Mouse (Mus musculus) forebrain, embryonic 10.5 days (tissue): ENCODE data around the gene Ppib. TPM values are rescaled to one million over a fixed set of nuclear protein-coding genes. Genes with fewer than 3 reads are reported as not detected.

Source experiments
- DNase-seq: peaks from one replicate; pipeline ENCODE4 v3.0.0-alpha.2; 2017; ENCODE audit warnings: low spot score; ENCODE audit errors: extremely low spot score
- H3K27ac ChIP-seq: fragments of 300-500 bp; sonication (generic); 2 replicates; pipeline ENCODE4 v1.5.1; 2016; ENCODE audit warnings: mild to moderate bottlenecking
- H3K27me3 ChIP-seq: fragments of 300-500 bp; sonication (generic); 2 replicates; pipeline ENCODE4 v1.6.1; 2016; ENCODE audit warnings: mild to moderate bottlenecking; ENCODE audit not compliant: poor library complexity, severe bottlenecking
- H3K36me3 ChIP-seq: fragments of 300-500 bp; sonication (generic); replicated peaks from 2 replicates; pipeline ENCODE4 v1.6.1; 2016; ENCODE audit warnings: mild to moderate bottlenecking, moderate library complexity
- H3K4me1 ChIP-seq: fragments of 300-500 bp; sonication (generic); 2 replicates; pipeline ENCODE4 v1.6.1; 2016
- H3K4me3 ChIP-seq: fragments of 300-500 bp; sonication (generic); 2 replicates; pipeline ENCODE4 v1.5.1; 2016; ENCODE audit warnings: mild to moderate bottlenecking, moderate library complexity
- H3K9me3 ChIP-seq: fragments of 300-500 bp; sonication (generic); 2 replicates; pipeline ENCODE4 v1.6.1; 2016; ENCODE audit warnings: mild to moderate bottlenecking, moderate library complexity
- WGBS: fragments of 180-500 bp; shearing (Covaris S2); methylation state at CpG from one replicate; pipeline ENCODE4 v1.1.7; 2016; 5-methylcytosine and 5-hydroxymethylcytosine counted together
- polyA plus RNA-seq: library from polyadenylated mRNA; unstranded; fragments of >200 nt; fragmentation: Nextera tagmentation; extraction: Ambion mirVana; gene quantifications from 2 replicates; pipeline ENCODE4 v1.2.1, GENCODE M21; 2016

Gene Ppib
- polyA plus RNA-seq, result 445 and 454 TPM in 2 replicates

DNA sequence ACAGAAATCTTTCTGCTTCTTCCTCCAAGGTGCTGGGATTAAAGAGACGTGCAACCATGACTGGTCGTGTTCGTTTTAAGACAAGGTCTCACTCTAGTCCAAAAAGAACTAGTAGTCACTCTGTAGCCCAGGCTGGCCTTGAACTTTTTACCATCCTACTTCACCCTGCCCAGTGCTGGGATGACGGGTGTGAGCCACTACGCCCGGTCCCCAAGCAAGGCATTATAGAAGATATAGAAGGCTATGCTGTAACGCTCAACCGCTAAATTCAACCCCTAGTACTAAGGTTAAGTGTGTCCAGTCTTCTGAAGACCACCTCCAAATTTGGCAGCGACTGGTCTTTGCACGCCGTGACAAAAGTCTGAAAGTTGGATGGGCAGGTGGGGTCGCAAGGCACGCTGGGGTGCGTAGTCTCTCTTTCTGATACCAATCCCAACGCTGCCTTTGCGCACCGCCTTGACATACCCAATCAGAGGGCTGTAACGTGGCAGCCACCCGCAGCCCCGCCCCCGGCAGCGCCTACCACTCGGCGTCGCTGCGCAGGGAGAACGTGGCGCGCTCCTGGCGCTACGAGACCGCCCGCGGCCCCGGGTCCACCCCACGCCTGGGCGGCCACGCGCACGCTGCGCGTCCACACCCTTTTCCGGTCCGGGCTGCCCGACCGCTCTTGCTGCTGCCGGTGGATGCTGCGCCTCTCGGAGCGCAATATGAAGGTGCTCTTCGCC, at the start of gene Ppib:
Gene Ppib (plus strand): TSS at position 640 of the 725 bp plus-strand sequence.
- peak; percentile 95 for DNase-seq
- H3K27ac ChIP-seq, result peak within 1 kb of the TSS; percentile 93
- peak within 1 kb of the TSS; percentile 73 for H3K4me3 ChIP-seq
- peaks cover 31% of the 10 kb centered on the region for H3K36me3 ChIP-seq
- no peaks in the 10 kb centered on the region for H3K9me3 ChIP-seq
- H3K4me1 ChIP-seq, result peaks cover 22% of the 10 kb centered on the region
- 1% methylated on average over 51 of the region's 51 CpGs for WGBS
- no peaks in the 10 kb centered on the region for H3K27me3 ChIP-seq

- DNase-seq, result no peak
- Histone ChIP-seq H3K9me3 (no peaks in the 10 kb centered on the region), H3K27me3 (no peaks in the 10 kb centered on the region)
Observed at GRCm38 (mm10) chr9:66020601-66021000, 39.4 kb upstream of the Ppib start.

DNA sequence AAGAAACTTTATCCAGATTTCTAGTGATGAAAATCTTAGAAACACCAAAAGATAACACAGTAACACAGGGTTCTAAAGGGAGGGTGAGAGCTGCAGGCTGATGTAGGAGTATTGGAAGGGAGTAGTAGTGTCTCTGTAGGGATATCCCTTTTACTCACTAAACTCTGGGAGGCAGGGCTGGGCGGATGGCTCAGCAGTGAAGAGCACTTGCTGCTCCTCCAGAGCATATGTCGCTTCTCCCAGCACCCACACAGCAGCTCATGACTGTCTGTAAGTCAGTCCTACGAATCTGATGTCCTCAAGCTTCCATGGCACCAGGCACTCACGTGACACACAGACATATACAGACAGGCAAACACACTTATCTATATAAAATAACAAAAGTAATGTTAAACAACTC, 21.9 kb upstream of the Ppib start:
- H3K36me3 ChIP-seq, result peaks cover 56% of the 10 kb centered on the region
- no peaks in the 10 kb centered on the region for H3K4me1 ChIP-seq
- H3K27ac ChIP-seq, result no peak overlapping the region
- no peaks in the 10 kb centered on the region for H3K27me3 ChIP-seq
- H3K4me3 ChIP-seq, result no peak overlapping the region
- no peaks in the 10 kb centered on the region for H3K9me3 ChIP-seq
- WGBS, result 91% methylated on average over 4 of the region's 4 CpGs
- no peak for DNase-seq

More at GRCm38 (mm10) chr9:66020601-66021000, 39.4 kb upstream of the Ppib start:
- Histone ChIP-seq H3K4me1 (no peaks in the 10 kb centered on the region), H3K36me3 (peaks cover 33% of the 10 kb centered on the region), H3K4me3 (no peak overlapping the region), H3K27ac (no peak overlapping the region)

- Histone ChIP-seq H3K27ac (no peak overlapping the region), H3K4me3 (no peak overlapping the region), H3K36me3 (peaks cover 54% of the 10 kb centered on the region), H3K4me1 (no peaks in the 10 kb centered on the region), H3K9me3 (no peaks in the 10 kb centered on the region), H3K27me3 (no peaks in the 10 kb centered on the region)
- WGBS, result 95% methylated on average over 4 of the region's 4 CpGs
- DNase-seq, result no peak
Observed at GRCm38 (mm10) chr9:66038581-66038980, 21.4 kb upstream of the Ppib start.

DNA sequence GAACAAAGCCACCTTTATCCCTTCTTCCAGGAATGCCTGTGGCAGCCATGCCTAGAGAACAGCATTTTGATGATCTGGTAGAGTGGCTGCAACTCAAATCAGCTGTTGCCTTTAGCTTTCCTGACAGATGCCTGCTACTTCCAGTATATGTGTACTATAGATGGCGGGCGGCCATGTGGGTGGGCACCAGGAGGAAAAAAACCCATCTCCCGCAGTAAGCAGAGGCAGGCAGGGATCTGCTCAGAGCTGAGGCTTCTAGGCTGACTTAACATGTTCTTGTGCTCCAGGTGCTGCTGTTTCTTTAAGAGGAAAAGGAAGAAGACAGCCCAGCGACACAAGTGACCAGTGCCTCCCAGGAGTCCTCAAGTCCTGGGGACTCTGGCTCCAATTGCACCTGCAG, 20.7 kb upstream of the Ppib start:
- H3K9me3 ChIP-seq, result no peaks in the 10 kb centered on the region
- no peaks in the 10 kb centered on the region for H3K4me1 ChIP-seq
- no peak overlapping the region for H3K4me3 ChIP-seq
- no peak for DNase-seq
- H3K27me3 ChIP-seq, result no peaks in the 10 kb centered on the region
- 78% methylated on average over 4 of the region's 4 CpGs for WGBS
- no peak overlapping the region for H3K27ac ChIP-seq
- H3K36me3 ChIP-seq, result peaks cover 54% of the 10 kb centered on the region

- H3K4me3 ChIP-seq, result no peak overlapping the region
- H3K9me3 ChIP-seq, result no peaks in the 10 kb centered on the region
- 91% methylated on average over 3 of the region's 3 CpGs for WGBS
- no peak overlapping the region for H3K27ac ChIP-seq
- no peak for DNase-seq
- no peaks in the 10 kb centered on the region for H3K27me3 ChIP-seq
- H3K36me3 ChIP-seq, result peaks cover 46% of the 10 kb centered on the region
- no peaks in the 10 kb centered on the region for H3K4me1 ChIP-seq
Observed at GRCm38 (mm10) chr9:66040801-66041200, 19.2 kb upstream of the Ppib start.

- H3K9me3 ChIP-seq, result no peaks in the 10 kb centered on the region
- H3K4me3 ChIP-seq, result no peak overlapping the region
- no peak overlapping the region for H3K27ac ChIP-seq
- no peak for DNase-seq
- no peaks in the 10 kb centered on the region for H3K27me3 ChIP-seq
- H3K4me1 ChIP-seq, result no peaks in the 10 kb centered on the region
- WGBS, result 86% methylated on average over 4 of the region's 4 CpGs
- H3K36me3 ChIP-seq, result peaks cover 35% of the 10 kb centered on the region
Observed at GRCm38 (mm10) chr9:66042331-66042730, 17.7 kb upstream of the Ppib start.

- H3K27me3 ChIP-seq, result no peaks in the 10 kb centered on the region
- WGBS, result 95% methylated on average over 3 of the region's 3 CpGs
- H3K9me3 ChIP-seq, result no peaks in the 10 kb centered on the region
- H3K36me3 ChIP-seq, result peaks cover 29% of the 10 kb centered on the region
- no peak overlapping the region for H3K4me3 ChIP-seq
- no peaks in the 10 kb centered on the region for H3K4me1 ChIP-seq
- DNase-seq, result no peak
- no peak overlapping the region for H3K27ac ChIP-seq
Observed at GRCm38 (mm10) chr9:66043241-66043640, 16.8 kb upstream of the Ppib start.

- Histone ChIP-seq H3K36me3 (no peaks in the 10 kb centered on the region), H3K27ac (no peak overlapping the region), H3K4me1 (peaks cover 7% of the 10 kb centered on the region; the same call in 1 of the 2 replicates), H3K4me3 (no peak overlapping the region), H3K27me3 (no peaks in the 10 kb centered on the region), H3K9me3 (peaks cover 5% of the 10 kb centered on the region; the same call in 1 of the 2 replicates)
- DNase-seq, result no peak
- WGBS, result 72% methylated on average over 6 of the region's 6 CpGs
Observed at GRCm38 (mm10) chr9:66049931-66050601, 10.0 kb upstream of the Ppib start.

GRCm38 (mm10) chr9:66051493-66051892, 8.5 kb upstream of the Ppib start:
- H3K27ac ChIP-seq, result no peak overlapping the region
- no peak overlapping the region for H3K4me3 ChIP-seq
- H3K4me1 ChIP-seq, result peaks cover 7% of the 10 kb centered on the region; the same call in 1 of the 2 replicates
- DNase-seq, result no peak
- H3K36me3 ChIP-seq, result no peaks in the 10 kb centered on the region
- no peaks in the 10 kb centered on the region for H3K27me3 ChIP-seq
- 81% methylated on average over 4 of the region's 4 CpGs for WGBS
- peaks cover 5% of the 10 kb centered on the region; the same call in 1 of the 2 replicates for H3K9me3 ChIP-seq

- peaks cover 5% of the 10 kb centered on the region; the same call in 1 of the 2 replicates for H3K9me3 ChIP-seq
- 84% methylated on average over 1 of the region's 1 CpGs for WGBS
- H3K27me3 ChIP-seq, result no peaks in the 10 kb centered on the region
- no peak overlapping the region for H3K4me3 ChIP-seq
- H3K27ac ChIP-seq, result no peak overlapping the region
- DNase-seq, result no peak
- H3K36me3 ChIP-seq, result no peaks in the 10 kb centered on the region
- H3K4me1 ChIP-seq, result peaks cover 7% of the 10 kb centered on the region; the same call in 1 of the 2 replicates
Observed at GRCm38 (mm10) chr9:66052731-66053130, 7.3 kb upstream of the Ppib start.

DNA sequence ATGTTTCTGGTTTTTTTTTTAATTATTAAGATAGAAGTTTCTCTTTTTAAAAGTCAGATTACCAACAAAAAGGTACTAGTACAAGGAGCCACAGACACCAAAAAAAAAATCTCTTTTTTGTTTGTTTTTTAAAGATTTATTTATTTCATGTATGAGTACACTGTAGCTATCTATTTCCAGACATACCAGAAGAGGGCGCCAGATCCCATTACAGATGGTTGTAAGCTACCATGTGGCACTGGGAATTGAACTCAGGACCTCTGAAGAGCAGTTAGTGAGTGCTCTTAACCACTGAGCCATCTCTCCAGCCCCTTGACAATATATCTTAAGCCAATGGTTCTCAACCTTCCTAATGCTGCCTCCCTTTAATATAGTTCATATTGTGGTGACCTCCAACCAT, 6.4 kb upstream of the Ppib start:
- peaks cover 5% of the 10 kb centered on the region; the same call in 1 of the 2 replicates for H3K9me3 ChIP-seq
- no peak overlapping the region for H3K27ac ChIP-seq
- 32% methylated on average over 1 of the region's 1 CpGs for WGBS
- H3K4me1 ChIP-seq, result peaks cover 7% of the 10 kb centered on the region; the same call in 1 of the 2 replicates
- DNase-seq, result no peak
- H3K4me3 ChIP-seq, result no peak overlapping the region
- no peaks in the 10 kb centered on the region for H3K27me3 ChIP-seq
- H3K36me3 ChIP-seq, result no peaks in the 10 kb centered on the region

DNA sequence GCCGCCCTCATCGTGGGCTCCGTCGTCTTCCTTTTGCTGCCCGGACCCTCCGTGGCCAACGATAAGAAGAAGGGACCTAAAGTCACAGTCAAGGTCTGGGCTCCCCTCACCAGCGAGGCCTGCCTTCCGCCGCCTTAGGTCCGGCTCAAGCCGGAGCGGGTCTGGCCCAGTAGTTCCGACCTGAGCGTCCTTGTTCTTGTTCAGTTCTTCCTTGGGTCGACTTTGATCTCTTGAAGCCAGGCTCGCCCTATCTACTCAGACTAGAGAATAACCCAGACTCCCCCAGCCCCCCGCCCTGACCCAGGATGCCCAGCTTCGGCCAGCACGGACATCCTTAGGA, 256 bp downstream of the Ppib start:
- WGBS, result under 1% methylated on average over 20 of the region's 20 CpGs
- no peak for DNase-seq
- no peaks in the 10 kb centered on the region for H3K9me3 ChIP-seq
- peak overlapping the region; percentile 93 for H3K27ac ChIP-seq
- peak overlapping the region; percentile 73 for H3K4me3 ChIP-seq
- H3K36me3 ChIP-seq, result peaks cover 35% of the 10 kb centered on the region
- H3K27me3 ChIP-seq, result no peaks in the 10 kb centered on the region
- peaks cover 22% of the 10 kb centered on the region for H3K4me1 ChIP-seq
